Mouse (Mus musculus) kidney, postnatal 14 days (tissue): ENCODE measurements around the gene Glud1.
"Not testable (repeated sequence)": the region's sequence is repeated elsewhere in the genome, so short reads cannot be mapped to it uniquely, and the experiment has no call there.

Source experiments
- DNase-seq: peaks from one replicate; pipeline ENCODE4 v3.0.0; 2022; ENCODE audit warnings: mixed read lengths

Glud1 gene

DNA sequence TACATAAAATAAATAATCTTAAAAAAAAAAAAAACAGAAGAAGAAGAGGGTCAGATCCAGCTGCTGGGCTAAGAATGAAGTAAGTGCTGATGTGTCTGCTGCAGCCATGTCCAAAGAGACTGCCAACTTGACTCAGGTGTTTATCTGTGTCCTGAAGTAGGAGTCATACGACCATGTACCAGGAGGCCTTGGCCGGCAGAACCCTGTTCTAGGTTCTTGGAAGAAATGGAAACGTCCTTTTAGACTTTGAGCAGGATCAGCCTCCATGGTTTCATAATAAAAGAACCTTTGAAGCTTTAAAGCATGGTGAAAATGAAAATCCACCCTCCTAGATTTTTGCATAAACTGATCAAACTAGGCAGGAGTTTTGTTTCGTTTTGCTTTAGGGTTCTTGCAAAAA lies 43.9 kb downstream of the Glud1 start:
- no peak for DNase-seq

DNA sequence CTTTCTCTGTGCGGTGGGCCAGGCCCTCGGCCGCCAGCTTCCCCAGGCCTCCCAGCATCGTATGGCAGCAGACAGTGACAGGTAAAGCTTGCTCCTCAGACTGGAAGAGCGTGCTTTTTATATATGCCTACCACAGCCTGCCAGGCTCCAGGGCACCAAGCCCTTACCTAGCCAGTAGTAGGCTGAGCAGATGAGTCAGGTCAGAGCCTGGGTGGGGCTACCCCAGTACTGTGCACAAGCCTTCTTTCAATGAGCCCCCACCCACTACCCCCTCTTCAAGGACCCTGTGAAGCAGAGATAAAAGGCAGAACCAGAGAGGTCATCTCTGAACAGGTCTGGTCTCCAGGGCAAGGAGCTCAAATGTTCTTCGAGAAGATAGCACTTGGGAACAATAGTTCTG lies 44.8 kb downstream of the Glud1 start, which contains the start of gene Fam25c:
TSS of gene Fam25c (minus strand) at position 133 of the 400 bp plus-strand sequence.
- no peak for DNase-seq

DNA sequence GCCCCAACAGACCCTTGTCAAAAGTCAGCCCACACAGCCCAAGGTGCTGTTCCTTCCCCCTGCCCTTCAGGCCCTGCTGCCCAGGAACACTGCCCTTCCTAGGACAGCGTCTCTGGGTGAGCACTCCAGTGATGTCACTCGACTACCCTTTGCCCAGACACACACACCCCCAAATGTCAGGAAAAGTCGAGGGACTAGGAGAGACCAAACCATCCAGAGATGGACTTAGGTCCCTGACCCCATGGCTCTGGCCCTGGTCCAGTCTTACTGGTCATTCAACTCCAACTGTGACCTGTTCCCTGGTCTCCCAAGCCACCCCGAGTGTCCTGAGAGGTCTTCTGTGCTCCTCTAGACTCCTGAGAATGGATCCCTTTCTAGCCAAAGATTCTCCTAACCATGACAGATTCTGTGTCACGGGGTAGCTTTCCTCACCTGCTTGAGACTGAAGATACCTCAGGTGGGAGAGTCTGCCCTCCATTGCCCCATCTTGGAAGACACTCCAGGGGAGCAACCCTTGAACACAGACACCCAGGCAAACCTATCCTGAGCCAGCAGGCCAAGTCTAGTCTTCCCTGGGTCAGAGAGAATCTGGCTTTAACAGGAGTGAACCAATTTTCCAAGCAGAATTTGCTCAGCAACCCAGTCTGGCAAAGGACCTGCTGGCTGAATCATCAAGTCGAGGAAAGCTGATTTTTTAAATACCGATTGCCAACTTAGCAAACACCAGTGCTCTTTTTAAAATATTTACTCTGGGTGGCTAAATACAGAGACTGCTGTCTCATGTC lies 47.3 kb downstream of the Glud1 start:
- DNase-seq: peak; percentile 80

DNA sequence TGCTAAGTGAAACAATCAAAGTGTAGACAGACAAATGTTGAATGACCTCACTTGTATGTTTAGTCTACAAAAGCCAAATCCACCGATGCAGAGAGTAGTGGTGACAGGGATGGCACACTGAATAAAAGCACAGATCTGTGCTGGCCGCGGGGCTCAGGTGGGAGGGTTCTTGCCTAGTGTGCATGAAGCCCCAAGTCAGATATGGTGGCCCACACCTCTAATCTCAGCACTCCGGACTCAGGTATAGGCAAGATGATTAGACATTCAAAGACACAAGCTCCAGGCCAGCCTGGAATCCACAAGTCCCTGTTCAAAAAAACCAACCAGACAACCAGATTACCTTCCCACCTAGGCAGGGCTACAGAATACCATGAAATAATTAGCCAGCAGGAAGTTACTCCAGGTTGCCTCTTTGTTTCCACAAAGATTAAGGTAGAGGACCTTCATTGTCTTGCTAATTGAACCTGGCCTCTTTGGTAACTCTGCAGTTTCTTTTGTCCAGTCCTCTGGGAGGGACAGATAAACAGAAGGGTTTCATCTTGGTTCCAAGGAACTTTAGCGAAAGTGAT lies 49.2 kb downstream of the Glud1 start:
- no peak for DNase-seq

DNA sequence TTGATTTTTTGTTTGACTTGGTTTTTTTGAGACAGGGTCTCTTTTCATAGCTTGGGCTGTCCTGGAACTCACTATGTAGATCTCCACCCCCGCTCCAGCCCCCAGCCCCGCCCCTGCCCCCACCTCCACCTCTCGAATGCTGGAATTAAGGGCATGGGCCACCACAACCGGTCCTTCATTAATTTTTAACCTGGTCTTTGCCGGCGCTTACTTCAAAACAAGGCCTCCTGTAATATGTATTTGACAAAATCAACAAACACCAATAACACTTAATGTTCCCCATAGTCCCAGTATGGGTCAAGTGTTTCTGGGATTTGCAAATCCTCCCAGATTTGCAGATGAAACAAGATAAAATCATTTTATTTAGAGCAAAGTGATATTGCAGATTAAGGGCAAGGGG lies 49.7 kb downstream of the Glud1 start:
- peak; percentile 48 for DNase-seq

DNA sequence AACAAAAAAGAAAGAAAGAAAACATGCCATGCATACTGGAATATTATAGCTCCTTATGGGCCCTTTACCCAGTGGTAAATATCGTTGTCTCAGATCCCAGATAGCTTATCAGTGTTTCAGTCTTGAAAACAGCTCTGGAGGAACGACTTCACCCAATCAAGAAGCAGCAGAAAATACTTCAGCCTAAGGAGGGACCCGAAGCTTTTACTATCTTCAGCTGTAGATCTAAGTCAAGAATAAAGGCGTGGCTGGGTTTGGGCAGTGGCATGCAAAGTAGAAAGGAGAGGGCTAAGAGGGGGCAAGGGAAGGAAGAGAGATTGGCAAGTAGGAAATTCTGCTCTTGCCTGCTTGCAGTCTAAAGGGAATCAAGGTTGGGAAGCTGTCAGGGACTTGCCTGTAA lies 51.6 kb downstream of the Glud1 start:
- no peak for DNase-seq

DNA sequence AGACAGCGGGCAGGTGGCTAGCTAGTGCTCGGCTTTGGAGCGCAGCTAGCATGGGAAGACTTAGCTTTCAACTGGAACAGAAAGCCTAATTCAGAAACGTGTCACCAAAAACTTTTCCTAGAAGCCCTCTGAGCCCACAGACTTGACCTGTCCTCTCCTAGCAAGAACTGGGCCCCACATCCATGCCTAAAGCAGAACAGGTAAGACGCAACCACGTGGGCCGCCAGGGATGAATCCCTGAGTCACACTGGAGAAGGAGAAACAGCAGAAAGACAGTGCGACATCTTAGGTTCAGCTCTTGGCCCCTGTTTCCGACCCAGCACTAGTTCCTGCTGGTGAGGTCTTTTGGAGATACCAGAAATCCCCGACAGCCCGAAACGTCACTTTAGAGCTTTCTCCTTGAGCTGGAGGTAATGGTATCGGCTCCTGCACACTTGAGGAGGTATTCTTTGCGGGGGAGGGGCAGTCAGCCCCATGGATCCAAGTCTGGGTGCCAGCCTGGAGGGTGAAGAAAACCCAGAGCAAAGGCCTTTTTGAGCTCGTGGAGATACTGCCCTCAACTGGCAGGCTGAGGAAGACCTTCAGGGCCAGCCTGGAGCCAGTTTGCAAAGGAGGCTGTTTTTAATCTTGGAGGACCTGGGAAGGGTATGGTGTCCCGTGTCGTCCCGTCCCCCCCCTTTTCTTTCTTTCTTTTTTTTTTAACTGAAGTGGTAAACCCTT lies 52.4 kb downstream of the Glud1 start:
- DNase-seq: peak; percentile 83

DNA sequence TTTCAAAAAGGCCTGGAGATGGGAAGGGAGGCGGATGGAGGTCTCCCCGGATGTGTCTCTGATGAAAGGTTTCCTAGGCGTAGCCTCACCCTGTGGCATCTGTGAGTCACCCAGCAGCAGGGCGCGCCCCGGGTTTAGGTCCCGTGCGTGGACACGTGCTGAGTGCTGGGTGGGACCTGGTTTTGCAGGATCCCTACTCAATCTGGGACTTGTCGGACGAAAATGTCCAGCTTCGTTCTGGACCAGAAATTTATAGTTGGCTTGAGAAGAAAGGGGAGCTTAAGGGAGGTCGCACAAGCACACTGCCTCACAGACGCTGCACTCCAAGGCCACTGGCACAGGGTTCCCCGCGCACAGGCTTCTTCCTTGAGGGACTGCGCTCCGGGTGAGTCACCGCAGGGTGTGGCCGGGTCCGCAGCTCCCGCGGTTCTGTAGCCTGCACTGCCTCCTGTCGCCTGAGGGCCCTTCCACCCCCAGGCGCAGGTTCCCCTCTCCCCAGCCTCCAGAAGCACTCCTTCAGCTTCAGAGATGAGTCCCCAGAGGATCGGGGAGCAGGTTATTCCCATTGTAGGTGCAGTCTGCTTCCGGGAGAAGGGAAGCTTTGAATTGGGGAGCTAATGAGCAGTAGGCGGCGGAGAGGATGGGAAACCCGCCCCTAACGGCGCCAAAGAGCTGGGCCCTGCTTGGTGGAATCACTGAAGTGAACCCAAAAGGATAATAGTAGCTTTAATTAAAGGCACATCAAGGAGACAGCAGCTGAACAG lies 53.1 kb downstream of the Glud1 start:
- DNase-seq: peak; percentile 72

DNA sequence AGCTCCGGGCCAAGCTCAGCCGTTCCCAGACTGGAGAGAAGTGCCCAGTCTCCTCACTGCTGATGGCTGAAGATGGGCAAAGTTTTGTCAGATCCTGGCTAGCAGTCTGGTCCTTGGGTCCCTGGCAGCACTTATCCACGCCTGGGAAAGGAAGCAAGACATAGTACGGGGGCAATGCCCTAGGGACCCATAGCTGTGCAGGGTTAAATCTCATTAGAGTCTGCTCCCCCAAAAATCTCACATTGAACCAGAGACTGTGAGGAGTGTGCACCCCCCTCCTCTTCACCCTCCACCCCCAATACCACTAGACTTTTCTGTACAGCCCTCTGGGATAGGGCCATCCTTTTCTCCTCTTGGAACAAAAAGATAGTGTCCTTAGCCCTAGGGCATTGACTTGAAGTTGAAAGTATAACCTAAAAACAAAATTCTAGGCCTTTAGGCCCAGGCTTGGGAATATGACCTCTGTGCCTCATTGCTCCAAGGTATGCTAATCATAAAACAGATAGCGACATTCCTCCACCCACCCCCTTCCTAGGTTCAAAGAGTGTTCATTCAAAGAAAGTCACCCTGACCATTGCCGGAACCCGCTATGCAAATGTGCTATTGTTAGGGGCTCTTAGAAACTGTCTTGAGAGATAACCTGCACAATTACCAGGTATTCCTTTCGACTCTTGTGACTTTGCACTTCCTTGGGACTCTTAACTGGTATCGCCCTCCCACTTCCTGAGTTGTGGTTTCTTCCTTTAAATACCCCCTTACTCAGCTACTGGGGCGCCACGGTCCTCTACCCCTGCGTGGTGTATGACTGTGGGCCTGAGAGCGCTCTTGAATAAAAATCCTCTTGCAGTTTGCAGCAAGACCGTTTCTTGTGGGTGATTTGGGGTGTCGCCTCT lies 54.0 kb downstream of the Glud1 start:
- DNase-seq: not testable (repeated sequence)

DNA sequence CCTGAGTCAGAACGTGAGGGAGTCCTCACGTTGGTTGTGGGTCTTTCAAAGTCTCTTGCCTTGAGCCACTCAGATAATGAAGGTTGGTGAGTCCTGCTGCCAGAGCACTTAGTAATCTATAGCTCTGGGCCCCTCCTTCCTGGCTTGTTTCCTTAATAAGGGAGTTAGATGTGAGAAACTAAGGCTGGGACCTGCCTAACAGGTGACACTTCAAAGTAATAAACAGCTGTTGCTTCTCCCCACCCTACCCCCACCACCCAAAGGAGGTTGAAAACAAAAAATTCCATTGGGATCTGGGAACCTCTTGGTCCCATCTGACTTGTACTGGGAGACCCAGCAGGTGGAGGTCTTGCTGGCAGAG lies 54.6 kb downstream of the Glud1 start:
- DNase-seq: no peak

DNA sequence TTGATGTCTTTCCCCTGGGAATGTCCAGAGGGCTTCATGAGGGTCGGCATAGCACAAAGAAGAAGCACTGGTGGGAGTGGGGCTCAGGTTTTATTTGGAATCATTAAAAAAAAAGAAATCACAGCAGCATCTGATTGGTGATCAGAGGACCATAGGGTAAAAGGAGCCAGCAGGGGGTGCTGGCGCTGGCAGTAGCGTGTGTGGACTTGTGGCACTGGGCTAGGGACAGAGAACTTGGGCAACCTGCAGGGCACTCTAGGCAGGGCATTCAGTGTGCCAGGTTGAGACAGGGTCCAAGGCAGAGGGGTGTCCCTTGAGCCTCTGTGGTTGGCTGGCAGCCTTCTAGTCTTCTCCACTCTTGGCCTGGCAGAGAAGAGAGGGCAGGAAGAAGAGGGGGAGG lies 59.7 kb downstream of the Glud1 start:
- no peak for DNase-seq

DNA sequence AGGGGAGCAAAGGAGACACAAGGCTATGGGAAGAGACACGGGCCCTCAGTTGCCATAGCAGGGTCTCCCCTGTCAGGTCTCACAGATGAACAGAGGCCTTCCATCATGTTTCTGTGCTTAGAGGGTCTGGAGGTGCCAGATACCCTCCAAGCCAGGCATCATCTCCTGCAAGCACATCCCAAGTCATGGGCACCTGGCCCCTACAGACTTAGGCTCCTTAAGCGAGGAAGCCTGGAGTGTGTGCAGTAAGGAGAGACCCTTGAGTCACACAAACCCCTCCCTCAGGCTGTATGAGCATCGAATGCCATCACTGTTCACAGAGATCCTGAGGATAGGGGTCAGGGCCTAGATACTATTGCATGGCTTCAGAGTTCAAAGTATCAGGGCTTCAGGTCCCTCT lies 60.4 kb downstream of the Glud1 start:
- DNase-seq: no peak

DNA sequence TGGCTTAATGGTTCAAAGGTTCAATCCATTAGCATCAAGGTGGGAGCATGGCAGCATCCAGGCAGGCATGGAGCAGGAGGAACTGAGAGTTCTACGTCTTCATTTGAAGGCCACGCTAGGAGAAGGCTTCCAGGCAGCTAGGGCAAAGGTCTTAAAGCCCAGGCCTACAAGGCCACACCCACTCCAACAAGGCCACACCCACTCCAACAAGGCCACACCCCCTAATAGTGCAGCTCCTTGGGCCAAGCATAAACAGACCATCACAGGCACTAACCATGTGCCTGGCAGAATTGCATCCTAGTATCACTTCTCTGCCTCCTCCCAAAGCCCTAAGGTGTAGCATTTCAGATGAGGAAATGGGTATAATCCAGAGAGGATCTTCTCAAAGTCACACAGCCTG lies 61.2 kb downstream of the Glud1 start:
- DNase-seq: no peak

DNA sequence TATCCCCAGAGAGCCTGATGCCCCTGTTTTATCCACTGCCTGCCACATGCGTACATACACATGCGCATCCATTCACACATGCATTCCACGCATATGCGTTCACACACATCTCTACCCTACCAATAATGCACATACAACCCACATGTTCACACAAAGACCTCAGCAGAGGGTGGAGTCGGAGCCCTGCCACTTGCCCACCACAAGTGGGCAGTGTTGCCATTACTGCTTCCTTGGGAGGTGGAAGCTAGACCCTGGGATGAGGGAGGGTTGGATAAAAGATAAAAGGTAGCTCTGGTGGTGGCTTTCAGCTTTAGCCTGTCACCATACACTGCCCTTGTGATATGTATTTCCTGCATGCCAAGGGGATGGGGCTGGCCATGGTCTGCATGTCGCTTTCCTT lies 62.1 kb downstream of the Glud1 start:
- DNase-seq: peak; percentile 70

DNA sequence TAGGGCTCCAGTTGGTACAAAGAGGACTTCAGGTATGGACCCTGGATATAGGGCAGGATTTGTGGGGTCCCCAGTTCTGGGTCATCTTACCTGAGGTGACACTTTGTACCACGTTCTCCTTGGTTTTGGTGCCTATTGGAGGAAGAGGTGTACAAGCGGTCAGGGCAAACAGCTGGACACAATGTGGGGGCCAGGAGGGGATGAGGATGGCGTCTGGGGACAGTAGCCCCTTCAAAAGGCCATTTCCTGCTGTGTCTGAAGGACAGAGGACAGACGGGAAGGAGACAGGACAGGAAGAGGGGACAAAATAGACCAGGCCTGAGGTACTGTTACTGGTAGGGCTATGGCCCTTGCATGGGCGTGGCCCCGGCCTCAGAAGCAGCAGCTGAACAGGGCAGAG lies 63.1 kb downstream of the Glud1 start:
- no peak for DNase-seq

DNA sequence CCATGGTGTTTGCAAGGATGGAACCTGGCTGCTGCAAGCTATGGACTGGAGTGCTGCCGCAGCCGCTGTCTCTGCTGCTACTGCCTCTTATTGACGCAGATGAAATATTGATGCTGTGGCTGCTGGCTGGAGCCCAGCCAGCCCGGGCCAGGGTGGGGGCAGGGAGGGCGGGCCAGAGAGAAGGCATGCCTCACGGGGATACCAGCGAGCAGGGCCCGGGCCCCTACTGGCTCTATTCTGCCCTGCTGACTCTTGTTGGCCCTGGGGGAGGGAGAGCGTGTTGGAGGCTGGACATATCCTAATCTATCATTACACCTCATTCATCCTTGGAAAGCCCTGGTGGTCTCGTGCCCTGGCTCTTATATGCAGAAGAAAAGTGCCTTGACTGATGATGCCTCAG lies 64.0 kb downstream of the Glud1 start, which contains the start of gene Sncg:
TSS of gene Sncg (minus strand) at position 213 of the 400 bp plus-strand sequence.
- DNase-seq: no peak

DNA sequence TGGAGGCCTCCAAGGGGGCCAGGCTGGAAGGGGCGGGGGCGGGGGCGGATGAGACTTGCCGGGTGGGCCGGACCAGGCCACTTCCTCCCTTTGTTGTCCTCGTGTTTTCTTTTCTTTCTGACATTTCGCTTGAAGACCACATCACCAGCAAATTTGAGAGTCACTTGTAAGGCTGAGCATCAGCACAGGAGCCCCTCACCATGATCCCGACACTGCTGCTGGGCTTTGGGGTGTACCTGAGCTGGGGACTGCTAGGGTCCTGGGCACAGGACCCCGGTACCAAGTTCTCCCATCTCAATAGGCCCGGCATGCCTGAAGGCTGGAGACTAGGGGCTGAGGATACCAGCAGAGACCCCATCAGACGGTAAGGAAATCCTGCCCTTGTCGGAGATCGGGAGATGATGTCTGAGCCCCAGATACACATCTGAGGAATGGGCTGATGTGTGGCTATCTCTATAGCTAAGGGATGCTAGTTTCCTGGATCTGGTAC lies 64.9 kb downstream of the Glud1 start, which contains the start of gene Mmrn2:
TSS of gene Mmrn2 (plus strand) at position 51 of the 490 bp plus-strand sequence.
- DNase-seq: no peak

DNA sequence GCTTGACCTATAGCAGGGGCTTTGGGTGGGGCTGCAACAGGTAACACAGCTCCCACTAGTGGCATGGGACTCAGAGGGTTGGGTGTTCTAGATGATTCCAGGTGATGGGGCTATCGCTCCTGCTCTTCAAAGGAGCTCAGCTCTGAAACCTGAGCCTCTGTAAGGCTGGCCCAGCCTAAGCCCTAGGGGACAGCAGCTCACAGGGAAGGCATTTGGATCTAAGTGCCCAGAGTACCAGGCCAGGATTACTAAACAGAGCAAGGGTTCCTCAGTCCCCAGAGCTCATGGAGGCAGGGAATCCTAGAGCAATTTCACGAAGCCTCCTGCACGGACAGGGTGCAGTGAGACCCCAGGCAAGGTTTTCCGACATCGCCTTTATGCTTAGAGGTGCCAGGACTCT lies 65.4 kb downstream of the Glud1 start:
- no peak for DNase-seq

DNA sequence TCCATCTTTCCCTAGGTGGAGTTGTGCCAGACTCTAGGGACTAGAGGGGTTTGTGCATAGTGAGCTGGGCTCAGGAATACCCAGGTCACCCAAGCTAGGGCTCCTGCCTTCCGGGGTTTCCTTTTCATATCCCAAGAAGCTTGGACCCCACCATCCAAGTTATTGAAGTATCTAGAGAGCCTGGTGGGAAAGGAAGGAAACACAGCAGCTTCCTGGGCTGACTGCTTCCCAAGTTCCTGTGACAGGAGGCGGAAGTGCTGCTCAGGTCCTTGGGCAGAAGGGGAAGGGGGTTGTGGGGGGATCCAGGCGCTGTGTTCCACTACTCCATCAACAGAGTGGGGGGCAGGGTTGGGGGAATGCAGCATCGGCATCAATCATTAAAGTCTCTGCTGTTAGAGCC lies 66.6 kb downstream of the Glud1 start:
- DNase-seq: no peak

DNA sequence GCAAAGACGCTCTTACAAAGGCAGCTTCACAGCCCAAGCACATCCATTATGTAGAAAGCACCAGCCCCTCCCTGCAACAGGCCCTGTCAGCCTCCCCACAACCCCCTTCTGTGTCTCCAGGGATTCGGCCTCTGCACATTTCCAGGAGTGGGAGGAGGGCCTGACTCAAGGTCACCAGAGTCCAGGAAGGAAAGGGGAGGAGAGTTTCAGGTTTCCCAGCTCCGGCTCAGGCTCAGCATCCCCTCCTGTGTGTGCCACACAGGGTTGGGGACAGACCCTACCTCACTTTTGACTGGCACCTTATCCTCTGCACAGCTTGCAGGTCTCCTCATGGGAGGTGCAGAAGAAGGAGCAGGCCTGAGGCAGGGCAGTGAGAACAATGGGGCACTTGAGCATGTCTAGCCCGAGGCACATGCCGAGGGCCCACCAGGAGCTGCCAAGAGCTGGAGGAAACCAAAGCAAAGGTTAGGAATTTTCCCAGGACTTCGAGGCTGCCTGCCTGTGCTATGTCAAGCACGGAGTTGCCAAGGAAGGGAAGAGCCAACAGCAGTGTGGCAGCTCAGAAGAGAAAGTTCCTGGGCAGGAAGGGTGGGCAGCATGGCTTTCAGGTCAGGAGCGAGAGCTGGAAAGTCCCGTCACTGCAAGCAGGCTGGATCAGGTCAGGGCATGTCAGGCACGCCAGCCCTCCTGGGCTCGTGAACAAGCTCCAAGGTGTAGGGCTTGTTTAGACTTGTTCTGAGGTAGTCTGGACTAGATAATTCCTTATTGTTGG lies 68.2 kb downstream of the Glud1 start:
- DNase-seq: peak; percentile 78
